ENCODE assay signal across 26 mouse cellular contexts in genomic region chr6:71330486-71330885, GRCm38 (mm10). TPM values are rescaled to one million over a fixed set of nuclear protein-coding genes. Genes with fewer than 3 reads are reported as not detected.
"Had no signal": no experiment of that assay in that cellular context is flagged by ENCODE, and none has a peak within 500 bp of the region (broad histone marks: within the 10 kb centered on the region; RNA-seq: fewer than 3 reads in every experiment).

No protein-coding gene starts in this region.

- H3K27me3 ChIP-seq: kidney, embryonic 15.5 days; liver, embryonic 13.5 days; stomach, embryonic 15.5 days had no signal

- H3K4me2 ChIP-seq: kidney, embryonic 15.5 days; liver, embryonic 13.5 days; midbrain, embryonic 11.5 days; stomach, embryonic 15.5 days had no signal

- H3K9me3 ChIP-seq: kidney, embryonic 15.5 days; liver, embryonic 13.5 days; stomach, embryonic 15.5 days had no signal

- H3K36me3 ChIP-seq: kidney, embryonic 15.5 days; liver, embryonic 13.5 days; stomach, embryonic 15.5 days had no signal

- H3K4me1 ChIP-seq: kidney, embryonic 15.5 days; liver, embryonic 13.5 days; stomach, embryonic 15.5 days had no signal

- H3K27ac ChIP-seq: kidney, embryonic 15.5 days; left cerebral cortex, adult 2 months; liver, embryonic 13.5 days; stomach, embryonic 15.5 days had no signal

- DNase-seq: kidney, adult 11 months; kidney, adult 8-10 months; kidney, postnatal 10 days; kidney, postnatal 36 days; layer of hippocampus, postnatal 36 days; liver, embryonic 13.5 days; lung, adult 2 months; lung, postnatal 14 days; lung, postnatal 4 days; midbrain, embryonic 14.5 days had no signal

- H3K4me3 ChIP-seq: kidney, embryonic 15.5 days; left cerebral cortex, adult 2 months; liver, embryonic 13.5 days; stomach, embryonic 15.5 days had no signal

- H3K9ac ChIP-seq: kidney, embryonic 15.5 days; liver, embryonic 13.5 days; stomach, embryonic 15.5 days had no signal

RNA-seq across cellular contexts. Expression of gene Cd8b1, which starts 7.9 kb away (rescaled TPM):
- total RNA-seq: layer of hippocampus, adult 8-10 months; layer of hippocampus, postnatal 10 days; layer of hippocampus, postnatal 36 days; left cerebral cortex, adult 2 months; left cerebral cortex, postnatal 10 days; left cerebral cortex, postnatal 36 days; megakaryocyte progenitor cell, adult 5-6 weeks; megakaryocyte-erythroid progenitor cell, adult 5-6 weeks; midbrain, postnatal 0 days had no signal
- polyA plus RNA-seq: limb, embryonic 14.5 days; liver, embryonic 13.5 days; midbrain, embryonic 11.5 days; midbrain, embryonic 14.5 days; midbrain, postnatal 0 days; neural tube, embryonic 11.5 days; neural tube, embryonic 14.5 days had no signal

RNA-seq across cellular contexts. Expression of gene Smyd1, which starts 8.5 kb away (rescaled TPM):
- total RNA-seq: megakaryocyte progenitor cell, adult 5-6 weeks; megakaryocyte-erythroid progenitor cell, adult 5-6 weeks had no signal

RNA-seq across cellular contexts. Expression of gene Cd8a, which starts 42.7 kb away (rescaled TPM):
- total RNA-seq: layer of hippocampus, adult 8-10 months; layer of hippocampus, postnatal 10 days; layer of hippocampus, postnatal 36 days; left cerebral cortex, adult 2 months; left cerebral cortex, postnatal 36 days; megakaryocyte progenitor cell, adult 5-6 weeks; megakaryocyte-erythroid progenitor cell, adult 5-6 weeks; midbrain, postnatal 0 days had no signal
- polyA plus RNA-seq: limb, embryonic 11.5 days; liver, embryonic 13.5 days; liver, embryonic 16.5 days; midbrain, embryonic 11.5 days; midbrain, embryonic 14.5 days; midbrain, postnatal 0 days; neural tube, embryonic 11.5 days; neural tube, embryonic 14.5 days had no signal
